Mouse (Mus musculus): Measurements from ENCODE around the gene Tgm7.

GRCm38 (mm10) chr2:121085480-121086185 is 24.0 kb downstream of the Tgm7 start, which contains the start of gene Tgm5:
- TF ChIP-seq TAL1 (IDR thresholded peaks at IDR 0.05; ENCODE audit: low read length) (no peak), GATA1 (IDR thresholded peaks at IDR 0.05; ENCODE audit: low read length) (no peak)
